Mouse (Mus musculus) CH12.LX (cell line): ENCODE results near the gene Wnt6. TPM values are rescaled to one million over a fixed set of nuclear protein-coding genes. Genes with fewer than 3 reads are reported as not detected.

ENCODE experiments used
- DNase-seq: peaks from one replicate; pipeline ENCODE4 v3.0.0-alpha.2; 2013; ENCODE audit errors: extremely low read depth
- H3K27ac ChIP-seq: 2 replicates; pipeline ENCODE4 v1.5.1; 2012; ENCODE audit warnings: low read depth, mild to moderate bottlenecking, control low read depth, moderate library complexity; ENCODE audit not compliant: insufficient read depth
- H3K27me3 ChIP-seq: replicated peaks from 2 replicates; pipeline ENCODE3; 2012; ENCODE audit warnings: inconsistent platforms
- H3K36me3 ChIP-seq, 2 experiments: replicated peaks in 1 of 2; 2 replicates each; pipeline versions ENCODE3 to v1.6.1; 2012; ENCODE audit warnings: inconsistent platforms in 1 of 2, low read length in 1 of 2, mild to moderate bottlenecking in 1 of 2, mixed read lengths in 1 of 2, moderate library complexity in 1 of 2; ENCODE audit not compliant: control insufficient read depth in 1 of 2, insufficient read depth in 1 of 2
- H3K4me1 ChIP-seq, 2 experiments: 2 replicates each; pipeline ENCODE4 v1.6.1; 2012; ENCODE audit warnings: inconsistent platforms in 1 of 2, moderate library complexity in 1 of 2; ENCODE audit not compliant: insufficient read depth in 2 of 2, control insufficient read depth in 1 of 2
- H3K4me2 ChIP-seq: 2 replicates; pipeline ENCODE4 v1.6.1; 2012; ENCODE audit warnings: low read depth, mild to moderate bottlenecking, control low read depth; ENCODE audit not compliant: poor library complexity, insufficient read depth, severe bottlenecking
- H3K4me3 ChIP-seq, 3 experiments: fragments of 150-350 bp in 1 of 3; sonication (generic) in 1 of 3; replicated peaks in 1 of 3; 2 replicates each; pipeline versions ENCODE3 to v1.5.1; 2011 to 2012; ENCODE audit warnings: low read depth in 2 of 3, low read length in 2 of 3, mild to moderate bottlenecking in 2 of 3, moderate library complexity in 2 of 3, control low read depth in 1 of 3, improper control_type of control experiment in 1 of 3, inconsistent platforms in 1 of 3, mixed read lengths in 1 of 3; ENCODE audit not compliant: poor library complexity in 1 of 3
- H3K79me2 ChIP-seq: replicated peaks from 2 replicates; pipeline ENCODE4 v1.6.1; 2012; ENCODE audit warnings: mild to moderate bottlenecking, moderate library complexity; ENCODE audit not compliant: control insufficient read depth, poor library complexity, insufficient read depth, severe bottlenecking; ENCODE audit errors: extremely low read depth
- H3K9ac ChIP-seq: 2 replicates; pipeline ENCODE4 v1.6.1; 2012; ENCODE audit warnings: low read depth, mild to moderate bottlenecking, control low read depth, moderate library complexity; ENCODE audit not compliant: insufficient read depth
- H3K9me3 ChIP-seq: replicated peaks from 2 replicates; pipeline ENCODE3; 2012; ENCODE audit warnings: low read length, inconsistent platforms, mixed read lengths
- CHD1 ChIP-seq: IDR thresholded peaks from 2 replicates; pipeline ENCODE4 v1.6.1; 2012; ENCODE audit warnings: low read depth, low read length, improper control_type of control experiment, inconsistent platforms
- CHD2 ChIP-seq: IDR thresholded peaks from 2 replicates; pipeline ENCODE4 v1.6.1; 2011; ENCODE audit warnings: low read length, improper control_type of control experiment
- CTCF ChIP-seq, 2 experiments: IDR thresholded peaks in 1 of 2; conservative IDR thresholded peaks in 1 of 2; 2 replicates each; pipeline ENCODE4 v1.5.1; 2011 to 2012; ENCODE audit warnings: low read depth in 2 of 2, low read length in 2 of 2, improper control_type of control experiment in 1 of 2, inconsistent platforms in 1 of 2, mild to moderate bottlenecking in 1 of 2, moderate library complexity in 1 of 2
- ELF1 ChIP-seq: IDR thresholded peaks from 2 replicates; pipeline ENCODE4 v1.6.1; 2014; ENCODE audit warnings: low read depth, mild to moderate bottlenecking, inconsistent platforms, low read length, improper control_type of control experiment
- ETS1 ChIP-seq: conservative IDR thresholded peaks from 2 replicates; pipeline ENCODE4 v1.6.1; 2012; ENCODE audit warnings: low read depth, mild to moderate bottlenecking, inconsistent platforms, low read length, improper control_type of control experiment, moderate library complexity
- GABPA ChIP-seq: IDR thresholded peaks from 2 replicates; pipeline ENCODE4 v1.6.1; 2012; ENCODE audit warnings: low read depth, low read length, improper control_type of control experiment, inconsistent platforms; ENCODE audit not compliant: insufficient replicate concordance
- MAFK ChIP-seq: IDR thresholded peaks from 2 replicates; pipeline ENCODE4 v1.6.1; 2011; ENCODE audit warnings: low read length, improper control_type of control experiment; ENCODE audit not compliant: insufficient replicate concordance
- MXI1 ChIP-seq: IDR thresholded peaks from 2 replicates; pipeline ENCODE4 v1.6.1; 2011; ENCODE audit warnings: mild to moderate bottlenecking, low read depth, low read length, improper control_type of control experiment
- RAD21 ChIP-seq: IDR thresholded peaks from 2 replicates; pipeline ENCODE4 v1.6.1; 2011; ENCODE audit warnings: low read depth, mild to moderate bottlenecking, low read length, improper control_type of control experiment, moderate library complexity
- RCOR1 ChIP-seq: conservative IDR thresholded peaks from 2 replicates; pipeline ENCODE4 v1.6.1; 2012; ENCODE audit warnings: low read depth, mild to moderate bottlenecking, inconsistent platforms, low read length, improper control_type of control experiment
- TBP ChIP-seq: conservative IDR thresholded peaks from 2 replicates; pipeline ENCODE4 v1.6.1; 2011; ENCODE audit warnings: low read depth, low read length, improper control_type of control experiment
- ZKSCAN1 ChIP-seq: IDR thresholded peaks from 2 replicates; pipeline ENCODE4 v1.6.1; 2012; ENCODE audit warnings: low read depth, inconsistent platforms, low read length, improper control_type of control experiment, borderline replicate concordance
- ZNF384 ChIP-seq: IDR thresholded peaks from 2 replicates; pipeline ENCODE4 v1.6.1; 2012; ENCODE audit warnings: low read depth, low read length, improper control_type of control experiment, inconsistent platforms
- dilution Hi-C: fragments of 300-500 bp; cut with MboI; formaldehyde crosslinking; loops from 2 replicates; pipeline ENCODE4 v1.14.3; 2020; ENCODE audit warnings: low sequenced_read_pairs; ENCODE audit not compliant: extremely low pct_unique_long_range_greater_than_20kb, extremely low pct_ligation_motif_present
- in situ Hi-C: fragments of 300-500 bp; cut with MboI; formaldehyde crosslinking; loops from 3 replicates; pipeline ENCODE4 v1.14.3; 2019; ENCODE audit warnings: low sequenced_read_pairs, low pct_ligation_motif_present, low pct_unique_long_range_greater_than_20kb, mixed read lengths
- polyA plus RNA-seq: library from polyadenylated mRNA; unstranded; fragments of >175 nt; gene quantifications from 2 replicates; pipeline ENCODE4 v1.2.1, GENCODE M21; 2012; ENCODE audit warnings: low read depth; ENCODE audit not compliant: insufficient read length
- total RNA-seq, 2 experiments: library from RNA; depleted of rRNA; stranded (reverse); fragments of 300-350 nt in 1 of 2; fragments of >200 nt in 1 of 2; gene quantifications; 2 replicates each; pipeline ENCODE4 v1.2.3; 2012 to 2014

The Wnt6 gene
- total and polyA plus RNA-seq, 3 experiments: 0.67 to 3.4 (median 1.7) TPM

GRCm38 (mm10) chr1:74737500-74737899, 34.2 kb upstream of the Wnt6 start:
- no peak for DNase-seq
- peaks cover 0 to 18% of the 10 kb centered on the region in 2 experiments; a peak in 2 of 4 replicates for H3K4me1 ChIP-seq
- no peaks in the 10 kb centered on the region for H3K9me3 ChIP-seq
- in situ Hi-C loops: no loop called here
- no peak overlapping the region for H3K27ac ChIP-seq
- dilution Hi-C loops: no loop called here
- TF ChIP-seq RCOR1: no peak
- TF ChIP-seq ELF1: no peak
- TF ChIP-seq ZKSCAN1: no peak
- TF ChIP-seq TBP: no peak
- no peak for TF ChIP-seq ETS1
- TF ChIP-seq CHD2: no peak
- no peak for TF ChIP-seq CHD1
- no peak for TF ChIP-seq GABPA
- no peak for TF ChIP-seq MXI1
- no peak overlapping the region for H3K4me2 ChIP-seq
- H3K79me2 ChIP-seq: no peaks in the 10 kb centered on the region
- no peaks in the 10 kb centered on the region for H3K36me3 ChIP-seq
- no peak overlapping the region for H3K9ac ChIP-seq
- no peak overlapping the region for H3K4me3 ChIP-seq
- peaks cover 7% of the 10 kb centered on the region for H3K27me3 ChIP-seq

- in situ Hi-C loops (no loop called here), dilution Hi-C loops (no loop called here)
- Histone ChIP-seq H3K27ac (no peak overlapping the region), H3K27me3 (peaks cover 7% of the 10 kb centered on the region), H3K4me1 (0 out of 4 replicates have a peak, but pooled peaks cover 0 to 5% of the 10 kb centered on the region in 2 experiments), H3K9ac (no peak overlapping the region), H3K4me2 (no peak overlapping the region), H3K4me3 (no peak overlapping the region), H3K79me2 (no peaks in the 10 kb centered on the region), H3K36me3 (no peaks in the 10 kb centered on the region), H3K9me3 (no peaks in the 10 kb centered on the region)
- no peak for DNase-seq
- TF ChIP-seq RAD21: no peak
- TF ChIP-seq ELF1: no peak
- TF ChIP-seq CTCF (conservative IDR thresholded peaks at IDR 0.05 in 1 of 2, IDR thresholded peaks at IDR 0.05 in 1 of 2; ENCODE audit: low read depth in 2 of 2, low read length in 2 of 2): no peak
- TF ChIP-seq MAFK: no peak
Measured at GRCm38 (mm10) chr1:74740846-74741245, 30.8 kb upstream of the Wnt6 start.

GRCm38 (mm10) chr1:74747335-74747734, 24.4 kb upstream of the Wnt6 start:
- in situ Hi-C loops (no loop called here), dilution Hi-C loops (no loop called here)
- Histone ChIP-seq H3K27ac (no peak overlapping the region), H3K4me2 (no peak overlapping the region), H3K4me3 (no peak overlapping the region), H3K79me2 (no peaks in the 10 kb centered on the region), H3K9me3 (no peaks in the 10 kb centered on the region), H3K27me3 (peaks cover 10% of the 10 kb centered on the region), H3K9ac (no peak overlapping the region), H3K36me3 (no peaks in the 10 kb centered on the region), H3K4me1 (peaks cover 6 to 10% of the 10 kb centered on the region in 2 experiments; a peak in 3 of 4 replicates)
- TF ChIP-seq ZNF384 (no peak), GABPA (no peak)
- DNase-seq: no peak
